Mouse (Mus musculus) limb, embryonic 13.5 days (tissue): ENCODE measurements around the gene Pcyox1. TPM values are rescaled to one million over a fixed set of nuclear protein-coding genes. Genes with fewer than 3 reads are reported as not detected.

Source experiments
- ATAC-seq: fragments of 200-750 bp; cut with Nextera tagmentation; 2 replicates; pipeline ENCODE4 v1.8.0; 2017; ENCODE audit warnings: low read depth, moderate number of reproducible peaks, moderate TSS enrichment; ENCODE audit not compliant: low FRiP score
- H3K27ac ChIP-seq: fragments of 300-500 bp; sonication (generic); 2 replicates; pipeline ENCODE4 v1.5.1; 2015; ENCODE audit warnings: inconsistent platforms, mild to moderate bottlenecking, moderate library complexity
- H3K27me3 ChIP-seq: fragments of 300-500 bp; sonication (generic); 2 replicates; pipeline ENCODE4 v1.6.1; 2015; ENCODE audit warnings: mild to moderate bottlenecking, inconsistent platforms
- H3K36me3 ChIP-seq: fragments of 300-500 bp; sonication (generic); 2 replicates; pipeline ENCODE4 v1.6.1; 2015; ENCODE audit warnings: inconsistent platforms, mild to moderate bottlenecking, moderate library complexity
- H3K4me1 ChIP-seq: fragments of 300-500 bp; sonication (generic); 2 replicates; pipeline ENCODE4 v1.6.1; 2015; ENCODE audit warnings: inconsistent platforms
- H3K4me2 ChIP-seq: fragments of 300-500 bp; sonication (generic); replicated peaks from 2 replicates; pipeline ENCODE4 v1.6.1; 2015; ENCODE audit warnings: inconsistent platforms, mild to moderate bottlenecking, moderate library complexity
- H3K4me3 ChIP-seq: fragments of 300-500 bp; sonication (generic); 2 replicates; pipeline ENCODE4 v1.5.1; 2015; ENCODE audit warnings: moderate library complexity, mild to moderate bottlenecking, inconsistent platforms
- H3K9ac ChIP-seq: fragments of 300-500 bp; sonication (generic); 2 replicates; pipeline ENCODE4 v1.6.1; 2015; ENCODE audit warnings: mild to moderate bottlenecking, inconsistent platforms
- H3K9me3 ChIP-seq: fragments of 300-500 bp; sonication (generic); 2 replicates; pipeline ENCODE4 v1.6.1; 2016; ENCODE audit warnings: inconsistent platforms
- WGBS: fragments of 180-500 bp; shearing (Covaris S2); methylation state at CpG from one replicate; pipeline ENCODE4 v1.1.7; 2015; 5-methylcytosine and 5-hydroxymethylcytosine counted together
- polyA plus RNA-seq: library from polyadenylated mRNA; unstranded; fragments of >200 nt; fragmentation: Nextera tagmentation; extraction: Ambion mirVana; gene quantifications from 2 replicates; pipeline ENCODE4 v1.2.1, GENCODE M21; 2015

Gene Pcyox1
- 85.9 and 86.3 TPM in 2 replicates for polyA plus RNA-seq

DNA sequence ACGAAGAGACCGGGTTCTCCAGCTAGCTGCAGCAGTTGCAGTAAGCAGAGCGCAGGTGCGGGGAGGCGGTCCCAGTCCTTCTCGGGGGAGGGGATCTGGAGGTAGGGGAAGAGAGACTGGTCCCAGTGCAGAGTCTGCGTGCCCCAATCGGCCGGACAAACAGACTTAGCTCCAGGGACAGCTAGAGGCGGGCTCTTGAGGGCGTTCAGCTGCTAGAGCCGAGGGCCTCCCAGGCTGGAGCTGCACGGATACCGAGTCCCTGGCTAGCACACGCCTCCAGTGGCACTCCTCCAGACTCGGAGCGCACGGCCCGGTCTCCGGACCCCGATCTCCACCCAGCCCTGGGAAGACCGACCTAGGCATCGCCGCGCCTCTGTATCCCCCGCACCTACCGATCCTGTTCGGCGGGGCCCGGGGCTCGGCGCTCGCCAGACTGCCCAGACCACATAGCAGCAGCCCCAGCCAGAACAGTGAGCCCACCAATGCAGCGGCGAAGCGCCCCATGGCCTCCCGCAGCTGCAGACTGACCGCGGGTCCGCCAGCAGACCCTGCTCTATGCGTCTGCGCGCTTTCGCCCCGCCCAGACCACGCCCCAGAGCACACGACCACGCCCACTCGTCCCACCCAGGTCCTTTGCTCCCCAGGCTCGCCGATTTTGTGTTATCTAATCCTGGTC is at the start of gene Pcyox1:
Gene Pcyox1, minus strand, starts transcription at position 574 of the 676 bp plus-strand sequence.
- ATAC-seq: peak; percentile 94
- Histone ChIP-seq H3K36me3 (peaks cover 20% of the 10 kb centered on the region), H3K27me3 (peaks cover 5% of the 10 kb centered on the region; the same call in 1 of the 2 replicates), H3K4me2 (peak within 1 kb of the TSS; percentile 90), H3K9me3 (0 out of 2 replicates have a peak, but pooled peaks cover under 1% of the 10 kb centered on the region), H3K4me3 (peak within 1 kb of the TSS; percentile 91), H3K9ac (peak within 1 kb of the TSS; percentile 84), H3K4me1 (peaks cover 20% of the 10 kb centered on the region), H3K27ac (peak within 1 kb of the TSS; percentile 87)
- under 1% methylated on average over 51 of the region's 51 CpGs for WGBS

DNA sequence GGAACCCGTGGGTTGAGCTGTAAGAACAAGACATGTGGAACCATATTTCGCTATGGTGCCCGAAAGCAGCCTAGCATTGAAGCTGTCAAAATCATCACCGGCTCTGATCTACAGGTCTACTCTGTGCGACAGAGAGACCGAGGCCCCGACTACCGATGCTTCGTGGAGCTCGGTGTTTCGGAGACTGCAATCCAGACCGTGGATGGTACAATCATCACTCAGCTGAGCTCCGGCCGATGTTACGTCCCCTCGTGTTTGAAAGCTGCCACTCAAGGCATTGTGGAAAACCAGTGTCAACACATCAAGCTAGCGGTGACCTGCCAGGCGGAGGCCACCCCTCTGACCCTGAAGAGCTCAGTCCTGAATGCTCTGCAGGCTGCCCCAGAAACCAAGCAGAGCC is 48.6 kb upstream of the Pcyox1 start:
- no peak for ATAC-seq
- H3K4me2 ChIP-seq: no peak overlapping the region
- peaks cover 67% of the 10 kb centered on the region for H3K36me3 ChIP-seq
- no peaks in the 10 kb centered on the region for H3K9me3 ChIP-seq
- no peak overlapping the region for H3K9ac ChIP-seq
- no peaks in the 10 kb centered on the region for H3K27me3 ChIP-seq
- 94% methylated on average over 18 of the region's 18 CpGs for WGBS
- no peak overlapping the region for H3K4me3 ChIP-seq
- no peaks in the 10 kb centered on the region for H3K4me1 ChIP-seq
- no peak overlapping the region for H3K27ac ChIP-seq

DNA sequence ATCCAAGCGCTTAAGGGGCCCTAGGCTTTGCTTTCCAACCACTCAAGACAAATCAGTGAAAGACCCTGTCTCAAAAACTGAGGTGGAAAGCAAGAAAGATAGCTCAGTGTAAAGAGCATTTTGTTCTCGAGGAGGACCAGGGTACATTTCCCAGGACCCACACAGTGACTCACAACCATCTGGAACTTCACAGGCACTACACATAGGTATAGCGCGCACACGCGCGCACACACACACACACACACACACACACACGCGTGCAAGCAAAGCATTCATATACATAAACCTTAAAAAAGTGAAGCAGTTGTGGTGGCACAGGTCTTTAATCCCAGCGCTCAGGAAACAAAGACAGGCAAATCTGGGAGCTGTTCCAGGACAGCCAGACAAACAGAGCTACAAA is 44.6 kb upstream of the Pcyox1 start:
- ATAC-seq: no peak
- Histone ChIP-seq H3K9me3 (no peaks in the 10 kb centered on the region), H3K4me3 (no peak overlapping the region), H3K27ac (no peak overlapping the region), H3K27me3 (no peaks in the 10 kb centered on the region), H3K4me2 (no peak overlapping the region), H3K9ac (no peak overlapping the region), H3K36me3 (peaks cover 42% of the 10 kb centered on the region), H3K4me1 (peaks cover 8% of the 10 kb centered on the region)
- WGBS: 94% methylated on average over 10 of the region's 10 CpGs

DNA sequence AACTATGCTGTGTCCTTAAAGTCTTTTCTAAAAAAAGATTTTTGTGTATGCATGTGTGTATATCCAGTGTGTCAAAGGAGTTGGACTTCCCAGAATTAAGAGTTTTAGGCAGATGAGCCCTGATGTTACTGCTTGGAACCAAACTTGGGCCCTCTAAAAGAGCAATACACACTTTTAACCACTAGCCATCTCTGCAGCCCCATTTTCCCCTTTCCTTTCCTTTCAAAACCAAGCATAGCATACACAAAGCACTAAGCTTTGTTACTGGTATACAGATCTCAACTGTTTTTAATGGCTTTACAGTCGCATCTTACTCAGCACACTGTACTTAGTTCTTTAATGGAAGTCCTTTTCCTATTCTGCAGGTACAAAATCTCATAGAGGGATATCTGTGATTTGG is 42.6 kb upstream of the Pcyox1 start:
- Histone ChIP-seq H3K27ac (no peak overlapping the region), H3K9ac (peak overlapping the region; percentile 85; the same call in 1 of the 2 replicates)
- no peak for ATAC-seq

GRCm38 (mm10) chr6:86439119-86439496 is 42.2 kb upstream of the Pcyox1 start:
- WGBS: 4% methylated on average over 13 of the region's 13 CpGs
- Histone ChIP-seq H3K4me2 (peak overlapping the region; percentile 84), H3K4me3 (peak overlapping the region; percentile 92), H3K27me3 (no peaks in the 10 kb centered on the region), H3K27ac (peak overlapping the region; percentile 91), H3K4me1 (peaks cover 8% of the 10 kb centered on the region), H3K36me3 (peaks cover 48% of the 10 kb centered on the region), H3K9ac (peak overlapping the region; percentile 85), H3K9me3 (no peaks in the 10 kb centered on the region)
- ATAC-seq: no peak

More for the DNA sequence above, 42.6 kb upstream of the Pcyox1 start:
- H3K27me3 ChIP-seq: no peaks in the 10 kb centered on the region
- peak overlapping the region; percentile 84 for H3K4me2 ChIP-seq
- peaks cover 48% of the 10 kb centered on the region for H3K36me3 ChIP-seq
- H3K9me3 ChIP-seq: no peaks in the 10 kb centered on the region
- peaks cover 8% of the 10 kb centered on the region for H3K4me1 ChIP-seq
- H3K4me3 ChIP-seq: peak overlapping the region; percentile 92
- 90% methylated on average over 1 of the region's 1 CpGs for WGBS

GRCm38 (mm10) chr6:86438272-86439118 is 41.5 kb upstream of the Pcyox1 start, which contains the start of gene C87436:
Gene C87436 (plus strand): TSS chr6:86438374.
- peak; percentile 95 for ATAC-seq
- Histone ChIP-seq H3K27ac (peak within 1 kb of the TSS; percentile 91), H3K9me3 (no peaks in the 10 kb centered on the region), H3K9ac (peak within 1 kb of the TSS; percentile 85), H3K4me3 (peak within 1 kb of the TSS; percentile 92), H3K36me3 (peaks cover 48% of the 10 kb centered on the region), H3K27me3 (no peaks in the 10 kb centered on the region), H3K4me1 (peaks cover 8% of the 10 kb centered on the region), H3K4me2 (peak within 1 kb of the TSS; percentile 84)
- WGBS: under 1% methylated on average over 59 of the region's 59 CpGs

- Histone ChIP-seq H3K27me3 (no peaks in the 10 kb centered on the region), H3K27ac (peak overlapping the region; percentile 91), H3K4me3 (peak overlapping the region; percentile 92), H3K36me3 (peaks cover 50% of the 10 kb centered on the region), H3K9ac (peak overlapping the region; percentile 85), H3K4me2 (peak overlapping the region; percentile 84), H3K9me3 (no peaks in the 10 kb centered on the region), H3K4me1 (peaks cover 8% of the 10 kb centered on the region)
- ATAC-seq: peak; percentile 71
- WGBS: under 1% methylated on average over 14 of the region's 14 CpGs
These were observed 40.8 kb upstream of the Pcyox1 start for GRCm38 (mm10) chr6:86437711-86438110.

- no peak overlapping the region for H3K4me3 ChIP-seq
- no peaks in the 10 kb centered on the region for H3K4me1 ChIP-seq
- H3K4me2 ChIP-seq: no peak overlapping the region
- peaks cover 66% of the 10 kb centered on the region for H3K36me3 ChIP-seq
- no peak for ATAC-seq
- WGBS: 90% methylated on average over 1 of the region's 1 CpGs
- H3K27ac ChIP-seq: no peak overlapping the region
- H3K9me3 ChIP-seq: no peaks in the 10 kb centered on the region
- no peaks in the 10 kb centered on the region for H3K27me3 ChIP-seq
- H3K9ac ChIP-seq: no peak overlapping the region
These were observed 36.7 kb upstream of the Pcyox1 start for GRCm38 (mm10) chr6:86433696-86434095.

DNA sequence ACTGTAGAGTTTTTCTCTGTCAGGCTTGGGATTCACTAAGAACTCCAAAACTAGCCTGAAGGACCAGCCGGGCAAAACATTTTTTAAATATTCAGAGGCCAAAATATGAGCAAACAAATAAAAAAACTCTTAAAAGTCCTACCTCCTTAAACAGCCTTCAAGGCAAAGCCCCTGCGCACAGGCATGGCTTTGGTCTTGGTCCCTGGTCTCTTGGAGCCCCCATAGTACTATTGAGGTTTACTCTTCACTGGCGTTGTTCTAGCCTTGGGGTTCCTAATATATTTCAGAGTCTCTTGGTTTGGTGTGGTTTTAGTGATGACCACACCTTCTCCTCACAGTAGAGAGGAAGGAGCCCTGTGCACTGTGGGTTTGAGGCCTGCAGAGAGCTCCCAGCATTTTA is 34.6 kb upstream of the Pcyox1 start:
- H3K4me3 ChIP-seq: no peak overlapping the region
- no peak overlapping the region for H3K27ac ChIP-seq
- peaks cover 83% of the 10 kb centered on the region for H3K36me3 ChIP-seq
- no peak overlapping the region for H3K9ac ChIP-seq
- 94% methylated on average over 3 of the region's 3 CpGs for WGBS
- no peaks in the 10 kb centered on the region for H3K4me1 ChIP-seq
- ATAC-seq: no peak
- no peaks in the 10 kb centered on the region for H3K27me3 ChIP-seq
- no peaks in the 10 kb centered on the region for H3K9me3 ChIP-seq
- H3K4me2 ChIP-seq: no peak overlapping the region

- H3K9ac ChIP-seq: no peak within 1 kb of the TSS
- no peaks in the 10 kb centered on the region for H3K27me3 ChIP-seq
- H3K4me2 ChIP-seq: no peak within 1 kb of the TSS
- peaks cover 78% of the 10 kb centered on the region for H3K36me3 ChIP-seq
- H3K4me3 ChIP-seq: no peak within 1 kb of the TSS
- no peak for ATAC-seq
- no peaks in the 10 kb centered on the region for H3K9me3 ChIP-seq
- 93% methylated on average over 1 of the region's 1 CpGs for WGBS
- H3K27ac ChIP-seq: no peak within 1 kb of the TSS
- H3K4me1 ChIP-seq: no peaks in the 10 kb centered on the region
These were observed 29.4 kb upstream of the Pcyox1 start, which contains the start of gene Gm44790 for GRCm38 (mm10) chr6:86426358-86426757. Gene Gm44790 (plus strand): TSS chr6:86426658.

DNA sequence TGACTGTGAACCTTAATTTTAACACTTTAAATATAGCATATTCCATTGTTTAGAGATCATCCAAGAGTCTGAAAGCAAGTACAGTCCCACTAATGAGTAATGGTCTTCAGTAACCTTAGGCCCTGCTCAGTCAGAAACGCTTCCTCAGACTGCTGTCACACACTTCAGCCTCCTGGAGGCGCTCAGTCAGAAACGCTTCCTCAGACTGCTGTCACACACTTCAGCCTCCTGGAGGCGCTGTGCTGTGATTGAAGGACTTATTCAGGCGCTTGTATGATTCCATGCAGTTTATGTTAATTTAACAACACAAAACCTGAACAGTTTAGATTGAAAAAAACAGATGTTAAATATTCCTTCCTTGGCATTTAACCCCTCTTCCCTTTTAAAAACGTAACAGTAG is 23.5 kb upstream of the Pcyox1 start:
- Histone ChIP-seq H3K36me3 (peaks cover 79% of the 10 kb centered on the region), H3K4me3 (no peak overlapping the region), H3K4me2 (no peak overlapping the region), H3K27ac (no peak overlapping the region), H3K9ac (no peak overlapping the region), H3K4me1 (no peaks in the 10 kb centered on the region), H3K27me3 (no peaks in the 10 kb centered on the region), H3K9me3 (no peaks in the 10 kb centered on the region)
- 76% methylated on average over 6 of the region's 6 CpGs for WGBS
- ATAC-seq: no peak

GRCm38 (mm10) chr6:86419239-86419638 is 22.3 kb upstream of the Pcyox1 start:
- H3K9me3 ChIP-seq: no peaks in the 10 kb centered on the region
- no peak overlapping the region for H3K27ac ChIP-seq
- no peaks in the 10 kb centered on the region for H3K4me1 ChIP-seq
- 88% methylated on average over 3 of the region's 3 CpGs for WGBS
- ATAC-seq: no peak
- peaks cover 76% of the 10 kb centered on the region for H3K36me3 ChIP-seq
- no peaks in the 10 kb centered on the region for H3K27me3 ChIP-seq
- no peak overlapping the region for H3K4me3 ChIP-seq
- H3K4me2 ChIP-seq: no peak overlapping the region
- H3K9ac ChIP-seq: no peak overlapping the region
